Mouse (Mus musculus) thymus, adult 2 months (tissue): ENCODE results near the gene Sytl4.

Source experiments
- CTCF ChIP-seq: fragments of 200-500 bp; IDR thresholded peaks from 2 replicates; pipeline ENCODE4 v1.5.1; 2012; ENCODE audit warnings: mild to moderate bottlenecking, control low read depth, low read length, moderate library complexity, borderline replicate concordance; ENCODE audit not compliant: control insufficient read depth, poor library complexity, insufficient read depth; ENCODE audit errors: extremely low read depth
- POLR2A ChIP-seq: fragments of 200-500 bp; IDR thresholded peaks from 2 replicates; pipeline ENCODE4 v1.6.1; 2012; ENCODE audit warnings: mild to moderate bottlenecking, low read length, control low read depth, moderate library complexity; ENCODE audit not compliant: control insufficient read depth, poor library complexity, insufficient read depth; ENCODE audit errors: extremely low read depth

DNA sequence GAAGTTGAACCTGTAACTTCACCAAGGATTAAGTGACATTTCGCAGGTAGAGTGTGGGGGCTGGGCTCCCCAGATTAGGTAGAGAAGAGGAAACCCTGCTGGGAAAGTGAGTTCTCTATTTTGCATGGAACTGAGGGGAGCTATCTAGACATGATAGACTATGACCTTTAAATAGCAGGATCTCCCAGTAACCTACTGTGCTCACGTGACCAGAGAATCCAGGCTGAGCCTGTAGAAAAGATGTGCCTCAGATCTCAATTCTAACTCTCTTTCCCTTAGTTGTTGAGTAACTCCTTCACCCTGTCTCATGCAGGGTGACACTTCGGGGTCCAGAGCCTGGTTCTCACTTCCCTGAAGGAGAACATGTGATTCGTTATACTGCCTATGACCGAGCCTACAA lies 54.9 kb downstream of the Sytl4 start:
- TF ChIP-seq POLR2A (no peak), CTCF (no peak)
